Mouse (Mus musculus): ENCODE results near the gene Hoxd9. TPM values are rescaled to one million over a fixed set of nuclear protein-coding genes. Genes with fewer than 3 reads are reported as not detected.
A peak's percentile ranks its signal among the peaks of the same experiment; 100 is the strongest.

Hoxd9 gene
- total RNA-seq, 2 experiments from 2014 or later = 0.19 to 0.22 TPM

GRCm38 (mm10) chr2:74708676-74709075, 11.1 kb downstream of the Hoxd9 start:
- DNase-seq = no peak

GRCm38 (mm10) chr2:74709465-74710419, 12.2 kb downstream of the Hoxd9 start:
- intact Hi-C loops (cut with DNase I) = loop anchor here (10.0 kb wide), 1 partner anchor 1075 kb away; no protein-coding TSS in a partner anchor
- DNase-seq = no peak

More at GRCm38 (mm10) chr2:74708676-74709075, 11.1 kb downstream of the Hoxd9 start:
- intact Hi-C loops (cut with DNase I) = loop anchor here (10.0 kb wide), 1 partner anchor 1076 kb away; no protein-coding TSS in a partner anchor

- intact Hi-C loops (cut with DNase I) = no loop called here
- no peak for DNase-seq
Observed at GRCm38 (mm10) chr2:74710929-74711543, 13.5 kb downstream of the Hoxd9 start.

- peak in 1 of 2 experiments; percentile 52 for DNase-seq
- intact Hi-C loops (cut with DNase I) = no loop called here
Observed at GRCm38 (mm10) chr2:74711721-74712621, 14.4 kb downstream of the Hoxd9 start, which contains the start of the genes Hoxd3 and Hoxd4. Gene Hoxd3, plus strand, starts transcription at chr2:74711927. Gene Hoxd4, plus strand, starts transcription at chr2:74711929.

GRCm38 (mm10) chr2:74713239-74714150, 16.0 kb downstream of the Hoxd9 start:
- intact Hi-C loops (cut with DNase I) = no loop called here
- DNase-seq = no peak

- no peak for DNase-seq
- intact Hi-C loops (cut with DNase I) = no loop called here
Observed at GRCm38 (mm10) chr2:74714156-74714789, 16.7 kb downstream of the Hoxd9 start.

GRCm38 (mm10) chr2:74714881-74715280, 17.4 kb downstream of the Hoxd9 start:
- no peak for DNase-seq
- intact Hi-C loops (cut with DNase I) = loop anchor here (1.0 to 5.0 kb wide), 4 partner anchors 249 to 597 kb away; no protein-coding TSS in a partner anchor

- intact Hi-C loops (cut with DNase I) = loop anchor here (1.0 to 5.0 kb wide), 4 partner anchors 249 to 597 kb away; no protein-coding TSS in a partner anchor
- DNase-seq = peak; percentile 90 to 94
Observed at GRCm38 (mm10) chr2:74715504-74716241, 18.1 kb downstream of the Hoxd9 start.

- no peak for DNase-seq
- intact Hi-C loops (cut with DNase I) = no loop called here
Observed at GRCm38 (mm10) chr2:74720384-74720783, 22.9 kb downstream of the Hoxd9 start.

GRCm38 (mm10) chr2:74720955-74721491, 23.5 kb downstream of the Hoxd9 start:
- DNase-seq = no peak
- intact Hi-C loops (cut with DNase I) = no loop called here

- intact Hi-C loops (cut with DNase I) = no loop called here
- DNase-seq = no peak
Observed at GRCm38 (mm10) chr2:74721882-74722281, 24.4 kb downstream of the Hoxd9 start.

- intact Hi-C loops (cut with DNase I) = no loop called here
- no peak for DNase-seq
Observed at GRCm38 (mm10) chr2:74722949-74723348, 25.4 kb downstream of the Hoxd9 start.

GRCm38 (mm10) chr2:74724244-74725015, 26.9 kb downstream of the Hoxd9 start:
- intact Hi-C loops (cut with DNase I) = no loop called here

GRCm38 (mm10) chr2:74725171-74725570, 27.6 kb downstream of the Hoxd9 start:
- intact Hi-C loops (cut with DNase I) = no loop called here
- no peak for DNase-seq

More at GRCm38 (mm10) chr2:74724244-74725015, 26.9 kb downstream of the Hoxd9 start:
- DNase-seq = no peak

GRCm38 (mm10) chr2:74726551-74726950, 29.0 kb downstream of the Hoxd9 start, which contains the start of gene Gm28230:
Gene Gm28230, plus strand, starts transcription at chr2:74726728.
- no peak for DNase-seq
- intact Hi-C loops (cut with DNase I) = no loop called here

- intact Hi-C loops (cut with DNase I) = no loop called here
Observed at GRCm38 (mm10) chr2:74726973-74727639, 29.6 kb downstream of the Hoxd9 start.

More at GRCm38 (mm10) chr2:74726973-74727639, 29.6 kb downstream of the Hoxd9 start:
- DNase-seq = no peak

Measured in heart, postnatal 10 days (tissue).